Mouse (Mus musculus) ovary, postnatal 14 days (tissue): ENCODE measurements around the gene Bicd1.
"Not testable (repeated sequence)": the region's sequence is repeated elsewhere in the genome, so short reads cannot be mapped to it uniquely, and the experiment has no call there.

Experiments
- DNase-seq: peaks from one replicate; pipeline ENCODE4 v3.0.0; 2022; ENCODE audit warnings: low spot score

Gene Bicd1

DNA sequence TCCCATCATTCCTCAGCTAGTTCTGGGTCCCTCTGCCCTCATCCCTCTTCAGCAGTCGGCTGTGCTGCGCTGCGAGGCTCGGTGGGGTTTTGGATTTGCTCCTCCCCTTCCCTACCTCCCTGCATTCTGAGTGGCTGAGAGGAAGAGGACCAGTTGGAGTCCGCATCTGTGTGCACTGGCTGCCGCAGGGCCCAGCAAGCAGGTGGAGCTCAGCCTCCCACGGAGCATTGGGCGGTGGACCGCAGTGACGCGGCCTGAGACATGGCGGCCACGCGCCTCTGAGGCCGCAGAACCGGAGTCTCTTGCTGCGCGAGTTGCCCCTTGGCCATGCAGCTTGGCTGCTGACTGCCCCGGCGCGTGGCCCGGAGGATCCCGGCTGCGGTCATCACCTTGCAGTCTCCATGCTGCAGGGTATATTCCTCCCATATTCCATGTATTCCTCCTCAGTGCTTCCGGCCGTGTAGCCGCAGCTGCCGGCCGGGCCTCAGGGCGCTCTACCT is at the start of gene Bicd1:
Bicd1 (plus strand) TSS at position 54 of the 500 bp plus-strand sequence.
- DNase-seq, result peak; percentile 56

DNA sequence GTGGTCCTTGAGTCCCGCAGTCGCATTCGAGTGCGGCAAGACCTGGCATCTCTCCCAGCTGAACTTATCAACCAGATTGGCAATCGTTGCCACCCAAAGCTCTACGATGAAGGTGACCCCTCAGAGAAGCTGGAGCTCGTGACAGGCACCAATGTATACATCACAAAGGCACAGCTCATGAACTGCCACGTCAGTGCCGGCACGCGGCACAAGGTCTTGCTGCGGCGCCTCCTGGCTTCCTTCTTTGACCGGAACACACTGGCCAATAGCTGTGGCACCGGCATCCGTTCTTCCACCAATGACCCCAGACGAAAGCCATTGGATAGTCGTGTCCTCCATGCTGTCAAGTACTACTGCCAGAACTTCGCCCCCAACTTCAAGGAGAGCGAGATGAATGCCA is 46.2 kb upstream of the Bicd1 start:
- DNase-seq, result not testable (repeated sequence)

DNA sequence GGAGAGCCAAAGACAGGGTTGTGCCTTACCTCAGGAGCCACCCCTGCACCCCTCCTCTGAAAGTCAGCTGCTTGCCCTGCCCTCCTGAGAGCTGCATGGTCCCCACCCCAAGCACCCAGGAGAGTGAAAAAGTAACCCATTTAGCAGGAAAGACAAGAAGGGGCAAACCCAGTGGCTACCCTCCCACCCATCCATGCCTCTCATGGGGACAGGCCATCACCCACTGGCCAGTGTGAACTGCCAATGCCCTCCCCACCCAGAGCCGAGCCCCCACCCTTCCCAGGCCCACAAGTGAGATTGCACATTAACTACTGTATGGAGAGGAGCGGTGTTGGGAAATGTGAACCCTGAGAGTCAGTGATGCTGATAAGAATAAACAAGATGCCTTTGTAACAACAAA is 42.7 kb upstream of the Bicd1 start:
- DNase-seq, result not testable (repeated sequence)

DNA sequence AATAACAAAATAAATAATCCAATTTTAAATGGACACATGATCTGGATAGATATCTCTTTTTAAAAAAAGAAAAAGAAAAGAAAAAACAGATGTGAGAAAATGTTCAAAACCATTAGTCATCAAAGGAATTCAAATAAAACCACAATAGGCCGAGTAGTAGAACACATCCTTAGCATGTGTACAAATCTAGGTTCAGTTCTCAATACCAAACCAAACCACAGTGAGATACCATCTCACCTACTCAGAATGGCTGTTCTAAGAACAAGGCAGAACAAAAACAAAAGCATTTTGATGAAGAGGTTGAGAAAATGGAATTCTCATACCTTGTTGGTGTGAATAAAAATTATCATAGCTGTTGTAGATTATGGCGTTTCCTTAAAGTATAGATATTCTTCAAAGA is 42.3 kb upstream of the Bicd1 start:
- DNase-seq, result no peak

DNA sequence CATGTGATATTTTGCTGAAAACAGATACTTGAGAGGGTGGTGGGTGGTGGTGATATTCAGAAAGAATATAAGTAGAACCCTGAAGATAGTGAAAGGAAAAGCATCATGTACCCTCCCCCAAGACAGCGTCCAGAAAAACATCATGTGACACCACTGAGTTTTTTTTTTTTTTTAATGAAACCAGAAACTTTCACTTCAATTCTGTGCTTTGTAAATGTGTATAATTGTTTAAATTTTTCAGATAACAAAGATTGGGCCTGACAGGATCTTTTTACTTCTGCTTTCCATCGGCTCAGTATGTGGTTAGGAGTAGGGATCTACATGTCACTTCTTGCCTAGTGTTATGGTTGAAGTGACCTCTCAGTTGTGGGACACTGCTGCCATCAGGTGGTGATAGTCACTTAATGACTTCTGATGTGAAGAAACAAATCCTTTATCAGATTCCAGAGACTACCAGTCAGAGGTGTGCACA is 33.7 kb upstream of the Bicd1 start:
- peak; percentile 44 for DNase-seq

DNA sequence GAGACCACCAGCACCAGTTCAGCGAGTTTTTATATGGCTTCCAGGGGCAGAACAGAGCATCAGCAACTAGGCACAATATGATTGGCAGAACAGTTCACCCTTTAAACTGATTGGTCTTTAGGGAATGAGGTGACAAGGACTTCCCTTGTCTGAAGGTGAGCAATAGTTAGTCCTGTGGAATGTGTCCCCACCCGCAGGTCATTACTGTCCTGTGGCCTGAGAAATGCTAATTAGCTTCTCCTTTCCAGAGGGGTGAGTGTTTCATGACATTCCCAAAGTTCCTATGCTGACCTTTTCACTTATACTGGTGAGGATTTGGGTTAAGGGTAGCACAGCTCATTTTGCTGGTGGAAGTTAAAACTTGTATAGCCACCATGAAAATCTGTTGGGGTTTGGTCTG is 25.2 kb upstream of the Bicd1 start:
- DNase-seq, result no peak

DNA sequence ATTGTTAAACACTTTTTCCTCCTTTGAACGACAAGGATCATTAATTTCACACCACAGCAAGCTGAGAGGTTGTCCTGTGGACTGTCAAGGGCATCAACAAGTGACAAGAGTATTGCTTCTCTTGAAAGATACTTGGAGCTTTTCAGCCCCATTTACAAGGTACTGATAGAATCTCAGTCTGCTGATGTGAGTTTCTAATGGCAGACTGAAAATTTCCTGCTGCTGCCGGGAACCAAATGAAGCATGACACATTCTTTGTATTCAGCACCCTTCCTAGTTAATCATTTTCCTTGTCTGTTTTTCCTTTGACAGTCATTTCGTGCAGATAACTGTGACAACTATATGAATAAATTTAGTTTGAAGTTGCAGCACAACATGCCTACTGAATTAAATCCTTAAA is 22.3 kb upstream of the Bicd1 start:
- no peak for DNase-seq

DNA sequence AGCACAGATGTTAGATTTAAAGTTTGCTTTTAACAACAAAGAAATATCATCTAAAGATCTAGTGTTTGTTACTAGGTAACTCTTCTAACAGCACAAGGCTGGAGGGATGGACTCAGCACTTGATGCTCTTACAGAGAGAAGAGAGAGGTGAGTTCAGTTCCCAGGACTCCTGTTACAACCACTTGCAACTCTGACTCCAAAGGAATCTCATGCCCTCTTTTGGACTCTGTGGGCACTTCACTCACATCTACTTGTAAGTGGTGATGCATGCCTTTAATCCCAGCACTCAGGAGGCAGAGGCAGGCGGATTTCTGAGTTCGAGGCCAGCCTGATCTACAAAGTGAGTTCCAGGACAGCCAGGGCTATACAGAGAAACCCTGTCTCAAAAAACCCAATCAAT is 19.1 kb upstream of the Bicd1 start:
- DNase-seq, result not testable (repeated sequence)

DNA sequence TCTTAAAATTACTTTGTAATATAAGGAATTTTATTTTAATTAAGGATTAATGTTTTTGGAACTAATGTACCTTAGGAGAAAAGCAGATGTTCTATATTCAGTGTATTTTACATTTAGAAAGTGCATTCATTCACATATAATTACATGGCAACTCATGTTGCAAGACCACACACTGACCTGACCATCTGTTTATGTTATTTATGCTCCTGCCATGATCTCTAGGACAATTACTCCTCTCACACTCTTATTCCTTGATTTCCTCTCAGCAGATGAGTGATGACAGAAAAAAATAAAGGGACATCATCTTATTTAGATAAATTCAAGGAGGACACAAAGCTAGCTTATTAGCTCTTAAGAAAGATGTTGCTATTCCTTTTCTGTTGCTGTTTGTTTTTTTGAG is 9.3 kb upstream of the Bicd1 start:
- DNase-seq, result no peak

DNA sequence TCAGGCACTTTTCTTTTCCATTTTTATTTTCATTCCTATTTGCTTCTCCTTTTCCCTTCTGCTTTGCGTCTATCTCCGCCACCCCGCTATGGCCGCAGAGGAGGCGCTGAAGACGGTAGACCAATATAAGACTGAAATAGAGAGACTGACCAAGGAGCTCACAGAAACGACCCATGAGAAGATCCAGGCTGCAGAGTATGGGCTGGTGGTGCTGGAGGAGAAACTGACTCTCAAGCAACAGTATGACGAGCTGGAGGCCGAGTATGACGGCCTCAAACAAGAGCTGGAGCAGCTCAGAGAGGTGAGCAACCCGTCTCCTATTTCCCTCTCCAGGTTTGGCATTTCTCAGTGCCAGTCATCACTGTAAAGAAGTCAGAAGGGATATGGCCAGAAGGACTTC is 655 bp downstream of the Bicd1 start:
- DNase-seq, result no peak

DNA sequence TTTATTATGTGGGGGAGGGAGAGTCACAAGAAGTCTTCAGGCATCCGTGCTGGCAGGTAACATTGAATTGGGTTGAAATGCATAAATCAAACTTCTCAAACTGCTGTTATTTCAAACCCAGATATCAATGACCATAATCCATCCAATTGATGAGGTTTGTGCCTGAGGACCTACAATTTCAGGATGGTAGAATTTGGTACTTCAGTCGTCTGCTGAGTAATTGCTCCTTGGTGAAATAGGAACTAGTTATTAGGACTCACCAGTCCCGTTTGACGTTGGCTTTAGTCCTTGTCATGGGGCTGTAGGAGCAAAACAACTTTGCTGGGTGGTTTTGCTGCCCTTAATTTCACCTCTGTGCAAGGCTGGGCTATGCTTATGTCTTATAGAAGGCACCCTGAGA is 1.2 kb downstream of the Bicd1 start:
- no peak for DNase-seq

DNA sequence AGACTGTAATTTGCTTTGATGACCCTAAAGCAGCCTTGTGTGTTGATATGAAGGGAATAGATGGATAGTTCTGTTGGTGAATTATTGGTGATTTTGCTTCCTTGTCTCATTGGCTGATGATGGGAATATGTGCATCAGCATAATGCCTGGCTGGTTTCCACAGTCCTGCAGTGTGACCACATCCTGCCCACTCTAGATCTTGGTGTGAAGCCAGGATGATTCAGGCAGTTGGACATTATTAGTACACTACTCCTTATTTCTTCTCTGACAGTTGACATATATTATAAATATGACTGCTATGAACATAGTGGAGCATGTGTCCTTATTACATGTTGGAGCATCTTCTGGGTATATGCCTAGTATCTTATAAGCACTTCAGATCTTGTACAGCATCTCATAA is 4.6 kb downstream of the Bicd1 start:
- DNase-seq, result no peak

DNA sequence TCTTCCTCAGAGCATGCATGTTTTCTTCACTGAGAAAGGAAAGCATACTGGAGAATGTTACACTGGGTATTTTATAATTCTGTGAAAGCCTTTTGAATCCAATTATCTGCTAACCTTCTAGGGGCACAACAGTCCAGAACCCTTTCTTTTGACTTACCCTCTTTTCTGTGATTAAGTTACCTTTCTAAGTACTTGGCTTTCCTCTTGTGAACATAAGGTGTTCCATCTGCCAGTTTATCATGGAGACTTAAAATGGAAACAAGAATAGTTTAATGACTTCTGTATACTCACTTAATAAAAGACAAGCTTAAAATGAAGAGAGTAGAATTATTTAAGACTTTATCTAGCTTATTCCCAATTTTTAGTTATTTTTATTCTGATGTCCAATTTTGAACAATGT is 16.1 kb downstream of the Bicd1 start:
- DNase-seq, result no peak

DNA sequence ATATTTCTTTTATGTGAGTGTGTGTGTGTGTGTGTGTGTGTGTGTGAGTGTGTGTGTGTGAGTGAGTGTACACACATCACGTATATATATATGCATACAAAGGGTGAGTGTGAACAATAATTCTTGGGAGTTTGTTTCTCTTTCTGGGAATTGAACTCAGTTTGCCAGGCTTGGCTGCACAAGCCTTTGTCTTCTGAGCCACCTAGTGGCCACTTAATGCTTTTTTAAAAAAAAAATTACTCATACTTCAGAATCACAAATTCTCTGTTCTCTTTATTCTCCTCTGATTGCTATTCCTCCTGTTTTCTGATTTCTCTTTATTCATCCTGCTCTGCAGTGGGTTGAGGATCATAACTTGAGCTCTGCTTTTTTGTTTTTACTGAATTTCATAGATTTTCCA is 30.5 kb downstream of the Bicd1 start:
- DNase-seq, result no peak

DNA sequence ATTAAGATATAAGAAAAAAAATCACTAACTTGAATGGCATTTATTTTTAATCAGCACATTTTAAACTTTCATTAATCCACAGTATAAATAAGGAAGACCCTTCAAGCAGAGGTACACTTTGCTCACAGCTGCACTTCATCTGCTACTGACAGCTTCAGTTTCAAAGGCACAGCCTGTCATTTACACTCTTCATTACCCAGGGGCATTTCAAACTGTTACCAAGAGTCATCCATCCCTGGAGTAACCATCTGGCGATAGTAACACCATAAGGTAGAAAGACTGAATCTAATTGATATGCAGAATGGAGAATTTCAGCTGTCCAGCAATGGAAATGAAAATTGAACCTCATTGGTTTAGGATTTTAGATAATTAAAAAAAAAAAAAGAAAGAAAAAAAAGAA is 34.2 kb downstream of the Bicd1 start:
- no peak for DNase-seq

DNA sequence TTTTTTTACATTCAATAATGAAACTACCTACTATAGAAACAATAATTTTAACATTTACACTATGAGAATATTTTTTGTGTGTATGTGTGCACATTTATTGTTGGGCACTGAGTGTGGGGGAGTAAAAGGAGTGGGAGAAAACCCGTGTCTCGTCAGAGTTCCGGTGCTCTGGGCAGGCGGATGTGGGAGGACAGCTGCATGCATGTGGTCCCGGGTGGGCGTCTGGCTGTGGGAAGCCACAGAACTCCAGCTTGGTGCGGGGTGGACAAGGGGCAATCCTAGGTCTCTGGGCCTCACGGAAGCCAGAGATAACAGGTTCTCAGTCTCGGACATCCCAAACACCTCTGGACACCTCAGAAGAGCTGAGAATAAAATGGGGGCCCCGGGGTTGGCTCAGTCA is 37.2 kb downstream of the Bicd1 start:
- no peak for DNase-seq

DNA sequence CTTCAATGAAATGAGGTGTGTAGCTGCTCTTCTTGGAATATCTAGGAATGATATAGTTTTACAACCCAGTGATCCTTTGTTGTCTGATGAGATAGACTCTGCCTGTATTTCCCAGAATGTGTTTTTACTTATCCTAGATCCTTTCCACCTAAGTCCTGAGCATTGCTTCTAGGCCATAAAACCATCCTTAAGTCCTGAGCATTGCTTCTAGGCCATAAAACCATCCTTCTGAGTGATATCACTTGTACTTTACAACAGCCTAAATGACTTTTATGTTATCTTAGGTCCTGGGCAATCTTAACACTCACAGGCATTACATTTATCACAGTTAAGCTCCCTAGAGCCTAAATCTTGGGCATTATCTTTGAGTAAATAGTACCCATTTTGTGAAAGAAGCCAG is 48.6 kb downstream of the Bicd1 start:
- no peak for DNase-seq

DNA sequence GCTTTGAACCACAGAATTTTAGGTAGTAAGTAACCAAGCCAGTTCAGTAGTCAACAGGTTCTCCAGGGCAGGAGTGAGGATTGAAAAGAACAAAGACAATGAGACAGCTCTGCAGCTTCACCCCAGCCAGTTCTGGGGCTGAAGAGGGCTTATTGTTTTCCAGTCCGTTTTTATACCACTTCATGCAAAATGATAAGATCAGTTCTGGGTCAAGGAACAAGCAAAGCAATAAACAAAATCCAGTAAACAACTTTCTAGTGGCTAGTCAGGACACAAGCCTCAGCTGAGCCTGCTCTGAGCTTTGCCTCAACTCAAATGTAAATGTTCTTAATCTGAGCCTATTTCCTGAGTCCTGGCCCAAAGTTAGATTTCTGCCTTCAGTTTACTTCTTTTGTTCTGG is 52.3 kb downstream of the Bicd1 start:
- DNase-seq, result no peak

DNA sequence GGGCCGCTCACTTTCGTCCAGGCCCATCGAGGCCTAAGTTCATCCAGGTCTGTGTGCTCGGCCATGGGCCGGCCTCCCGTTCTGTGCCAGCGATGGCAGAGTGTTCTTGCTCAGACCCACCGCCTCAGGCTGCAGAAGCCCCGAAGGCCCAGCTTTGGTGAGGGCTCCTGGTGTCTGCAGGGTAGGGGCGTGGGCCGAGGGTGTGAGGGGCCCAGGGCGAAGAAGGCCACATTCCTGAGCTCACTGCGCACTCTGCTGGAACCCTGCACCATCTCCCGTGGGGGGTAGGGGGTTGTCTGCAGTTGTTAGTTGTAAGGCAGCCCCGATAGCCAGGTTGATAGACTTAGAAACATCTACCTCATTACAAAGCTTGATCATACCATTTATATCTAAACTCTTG is 62.8 kb downstream of the Bicd1 start:
- no peak for DNase-seq

DNA sequence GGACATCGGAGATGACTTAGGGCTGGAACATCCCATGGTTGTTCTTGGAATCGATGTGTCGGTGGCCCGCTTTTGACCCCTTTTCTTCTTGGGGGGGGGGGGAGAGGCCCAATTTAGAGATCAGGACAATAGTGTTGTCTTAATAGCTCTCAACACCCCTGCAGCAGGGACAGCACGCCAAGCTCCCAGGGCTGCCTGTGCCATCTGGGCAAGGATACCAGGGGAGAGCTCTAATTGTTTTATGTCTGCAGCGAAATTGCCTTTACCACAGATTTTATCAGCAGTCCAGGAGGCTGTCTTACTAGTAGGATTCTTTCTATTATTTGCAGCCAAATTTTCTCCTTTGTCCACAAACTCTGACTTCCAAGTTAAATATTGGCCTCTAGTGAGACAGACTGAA is 63.8 kb downstream of the Bicd1 start:
- not testable (repeated sequence) for DNase-seq

DNA sequence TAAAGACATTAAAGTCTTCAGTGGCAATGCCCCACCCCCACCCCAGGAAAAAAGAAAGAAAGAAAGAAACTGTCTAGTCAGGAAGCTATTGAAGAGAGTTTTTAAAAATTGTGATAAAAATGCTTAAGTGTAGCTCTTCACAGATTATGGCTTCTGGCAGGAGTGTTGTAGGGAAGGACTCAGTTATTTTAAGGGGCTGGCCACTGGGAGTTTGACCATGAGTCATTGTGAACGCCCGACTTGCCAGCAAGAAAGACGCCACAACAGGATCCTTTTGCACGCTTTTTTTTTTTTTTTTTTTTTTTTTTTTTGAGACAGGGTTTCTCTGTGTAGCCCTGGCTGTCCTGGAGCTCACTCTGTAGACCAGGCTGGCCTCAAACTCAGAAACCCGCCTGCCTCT is 73.2 kb downstream of the Bicd1 start:
- DNase-seq, result not testable (repeated sequence)

DNA sequence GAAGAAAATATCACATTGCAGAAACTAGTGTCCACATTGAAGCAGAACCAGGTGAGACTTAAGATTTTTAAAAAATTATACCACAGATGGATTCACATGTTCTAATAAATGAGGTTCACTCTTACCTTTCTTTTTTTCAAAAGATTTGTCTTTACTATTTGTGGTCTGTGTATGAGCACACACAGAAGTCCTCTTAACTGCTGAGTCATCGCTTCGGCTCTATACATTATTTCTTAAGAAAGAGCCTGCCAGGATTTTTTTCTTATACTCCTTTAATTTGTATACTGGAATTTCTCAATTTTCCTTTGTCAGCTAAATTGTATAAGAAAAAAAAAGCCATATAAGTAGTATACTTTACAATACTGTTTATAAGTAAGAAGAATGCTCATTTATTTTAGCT is 86.0 kb downstream of the Bicd1 start:
- no peak for DNase-seq

DNA sequence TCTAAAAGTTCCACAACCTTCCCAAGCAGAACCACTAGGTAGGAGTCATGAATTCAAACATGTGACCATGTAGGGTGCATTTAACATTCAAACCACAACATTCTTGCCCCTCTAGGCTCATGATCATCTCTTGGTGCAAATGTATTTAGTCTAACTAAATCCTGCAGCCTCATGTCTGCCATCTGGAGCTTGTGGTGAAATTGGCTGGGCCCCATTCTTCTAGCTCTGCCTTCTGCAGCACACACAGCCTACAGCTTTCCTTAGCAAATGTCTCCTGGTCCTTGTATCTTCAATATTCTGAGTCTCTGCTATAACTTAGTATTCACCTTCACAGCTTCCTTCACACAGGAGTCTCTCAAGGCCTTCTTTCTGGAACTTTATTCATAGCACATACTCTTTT is 87.2 kb downstream of the Bicd1 start:
- no peak for DNase-seq

DNA sequence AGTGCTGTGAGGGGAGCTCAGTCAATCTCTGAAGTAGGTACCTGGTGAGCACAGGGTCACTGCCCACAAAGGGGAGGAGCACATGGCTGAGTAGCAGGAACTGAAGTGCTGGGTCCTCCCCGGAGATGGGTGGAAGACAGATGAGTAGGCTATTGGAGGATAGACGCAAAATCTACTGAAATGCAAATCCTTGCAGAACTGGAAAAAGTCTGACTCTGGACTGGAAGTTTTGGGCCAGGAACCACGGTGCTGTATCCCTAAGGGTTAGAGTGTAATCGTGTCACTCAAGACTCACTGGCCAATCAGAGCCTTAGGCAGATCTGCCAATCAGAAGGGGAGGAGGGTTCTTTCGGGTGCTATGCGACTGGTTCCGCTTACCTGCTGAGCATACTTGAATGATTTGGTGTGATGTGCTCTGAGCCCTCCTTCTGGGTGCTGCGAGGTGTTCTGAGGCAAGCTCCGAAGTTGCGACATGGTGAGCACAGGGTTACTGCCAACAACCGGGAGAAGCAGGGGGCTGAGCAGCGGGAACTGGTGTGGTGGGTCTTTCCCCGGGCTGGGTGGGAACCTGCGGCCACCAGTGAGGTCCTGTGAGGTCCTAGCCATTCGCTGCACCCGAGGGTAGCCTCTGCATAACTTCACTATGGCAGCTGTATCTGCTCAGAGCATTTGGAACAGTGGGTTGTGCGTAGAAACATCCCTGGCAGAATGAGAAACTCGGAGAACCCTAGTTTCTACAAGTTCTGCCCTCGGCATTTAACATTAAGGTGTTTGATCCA is 157.2 kb downstream of the Bicd1 start:
- peak; percentile 32 for DNase-seq
